Mouse (Mus musculus) T-helper 2 cell (primary cell): ENCODE results near the gene Fam241b.

Experiments used
- in situ Hi-C: fragments of 300-600 bp; cut with MboI, MseI; formaldehyde crosslinking; loops from one replicate; pipeline ENCODE4 v1.15.1; 2025; ENCODE audit warnings: high pct_unique_total_duplicates

Gene Fam241b

DNA sequence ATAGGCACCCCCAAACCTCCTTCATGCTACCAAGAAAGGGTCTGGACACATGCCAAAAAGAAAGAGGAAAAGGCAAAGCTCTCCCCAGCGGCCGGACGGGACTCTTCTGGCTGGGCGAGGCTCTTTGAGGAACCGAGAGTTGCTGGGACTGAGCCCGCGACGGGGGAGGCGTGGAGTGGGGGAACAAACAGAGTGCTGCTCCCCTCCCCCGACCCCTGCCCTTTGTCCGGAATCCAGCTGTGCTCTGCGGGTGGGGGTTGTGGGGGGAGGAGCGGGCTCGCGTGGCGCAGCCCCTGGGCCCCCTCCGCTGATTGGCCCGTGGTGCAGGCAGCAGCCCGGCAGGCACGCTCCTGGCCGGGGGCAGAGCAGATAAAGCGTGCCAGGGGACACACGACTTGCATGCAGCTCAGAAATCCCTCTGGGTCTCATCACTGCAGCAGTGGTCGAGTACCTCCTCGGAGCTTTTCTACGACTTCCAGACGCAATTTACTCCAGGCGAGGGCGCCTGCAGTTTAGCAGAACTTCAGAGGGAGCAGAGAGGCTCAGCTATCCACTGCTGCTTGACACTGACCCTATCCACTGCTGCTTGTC is 10.9 kb downstream of the Fam241b start, which contains the start of gene Neurog3:
Gene Neurog3 (plus strand): TSS at position 400 of the 591 bp plus-strand sequence.
- in situ Hi-C loops, result no loop called here

DNA sequence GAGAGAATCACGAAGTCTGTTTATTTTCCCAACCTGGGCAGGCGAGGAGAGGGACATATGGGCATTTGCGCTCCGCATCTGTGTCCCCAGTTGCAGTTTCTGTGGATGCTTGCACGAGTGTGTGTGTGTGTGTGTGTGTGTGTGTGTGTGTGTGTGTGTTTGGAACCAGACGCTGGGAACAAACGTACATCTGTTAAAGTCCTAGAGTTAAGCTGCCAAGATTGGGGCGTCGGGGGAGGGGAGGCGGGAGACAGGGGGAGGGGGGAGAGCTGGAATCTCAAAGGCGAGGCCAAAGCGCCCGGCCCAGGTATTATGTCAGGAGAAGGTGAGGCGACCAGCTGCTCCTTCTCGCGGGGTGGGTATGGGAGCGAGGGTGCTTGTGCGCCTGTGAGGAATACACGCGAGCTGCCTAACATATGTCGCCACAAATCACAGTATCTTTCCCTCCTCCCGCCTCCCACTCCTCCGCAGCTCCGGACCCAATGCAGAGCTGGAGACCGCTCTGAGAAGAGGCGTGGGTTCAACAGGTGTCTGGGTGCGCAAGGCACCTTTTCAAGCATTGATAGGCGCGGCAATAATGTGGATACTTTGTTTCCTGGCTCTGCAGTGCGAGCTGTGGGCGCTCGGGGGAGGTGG is 15.3 kb downstream of the Fam241b start:
- in situ Hi-C loops, result no loop called here

DNA sequence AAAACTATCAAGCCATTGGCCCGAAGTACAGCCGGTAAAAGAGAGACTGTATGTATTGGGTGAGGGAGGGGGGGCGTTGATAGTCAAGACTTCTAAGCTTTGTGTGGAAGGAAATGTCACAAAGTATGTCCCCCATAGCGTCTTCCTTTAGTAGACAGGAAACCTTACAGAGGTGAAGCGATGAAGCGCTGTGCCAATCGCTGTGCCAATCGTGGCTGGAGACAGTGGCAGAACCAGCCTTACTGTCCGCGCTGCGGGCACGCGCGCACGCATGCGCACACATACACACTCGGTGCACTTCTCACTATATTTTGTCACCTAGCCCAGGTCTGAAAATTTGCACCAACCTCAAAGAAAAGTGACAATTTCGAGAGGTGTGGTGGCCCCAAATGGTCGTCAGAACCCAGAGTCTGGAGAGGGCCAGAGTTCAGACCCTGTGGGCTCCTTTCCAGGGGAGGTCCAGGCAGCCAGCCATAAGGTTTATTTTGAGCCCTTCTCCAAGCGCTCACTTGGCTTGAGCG is 15.9 kb downstream of the Fam241b start:
- in situ Hi-C loops, result no loop called here

DNA sequence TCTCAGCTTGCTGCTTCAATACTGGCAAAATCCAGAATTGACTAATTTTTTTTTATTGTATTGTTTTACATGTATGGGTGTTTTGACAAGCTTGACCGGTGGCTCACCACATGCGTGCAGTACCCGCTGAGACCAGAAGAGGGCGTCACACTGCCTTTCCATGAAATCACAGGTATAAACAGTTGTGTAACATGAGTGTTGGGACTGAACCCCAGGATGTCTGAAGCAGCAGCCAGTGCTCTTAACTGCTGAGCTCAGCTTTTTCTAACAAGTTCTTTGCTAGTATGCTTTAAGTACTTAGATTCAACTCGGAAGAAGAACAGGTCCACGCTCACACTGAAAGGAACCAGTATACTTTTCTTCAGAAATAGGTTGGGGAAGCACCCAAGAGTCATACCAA is 16.6 kb downstream of the Fam241b start:
- in situ Hi-C loops, result no loop called here

DNA sequence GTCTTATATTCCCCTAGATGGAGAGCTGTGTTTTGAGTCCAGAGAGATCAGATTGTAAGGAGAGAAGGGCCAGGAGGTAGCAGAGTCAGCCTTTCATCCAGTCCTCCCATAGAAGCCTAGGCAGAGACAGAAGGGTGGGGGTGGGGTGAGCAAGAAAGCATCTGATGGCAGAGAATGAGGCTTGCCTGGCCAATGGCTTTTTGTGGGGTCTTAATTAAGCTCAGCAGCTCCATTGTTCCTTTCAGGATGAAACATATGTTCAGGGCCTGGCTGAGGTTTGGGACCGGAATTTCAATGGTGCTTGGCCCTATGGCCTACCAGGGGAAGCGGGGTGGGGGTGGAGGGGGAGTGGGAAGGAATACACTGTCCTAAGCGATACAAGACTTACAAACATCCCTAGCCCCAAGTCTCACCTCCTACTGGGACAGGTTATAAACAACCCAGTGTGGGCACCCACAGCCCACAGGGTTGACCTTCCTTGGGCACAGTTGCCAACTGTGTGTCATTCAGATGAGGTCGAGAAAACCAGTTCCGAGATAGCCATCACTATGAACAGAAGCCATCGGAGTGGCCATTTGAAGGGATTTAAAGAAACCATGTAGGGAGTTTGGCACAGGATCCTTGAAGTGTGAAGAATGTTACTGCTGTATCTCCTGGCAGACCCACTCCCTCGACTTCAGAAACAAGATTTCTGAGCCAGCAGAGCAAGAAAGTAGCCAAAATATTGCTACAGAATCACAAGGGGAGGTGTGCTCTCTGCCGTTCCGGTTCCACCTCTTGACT is 29.7 kb downstream of the Fam241b start:
- in situ Hi-C loops, result no loop called here

DNA sequence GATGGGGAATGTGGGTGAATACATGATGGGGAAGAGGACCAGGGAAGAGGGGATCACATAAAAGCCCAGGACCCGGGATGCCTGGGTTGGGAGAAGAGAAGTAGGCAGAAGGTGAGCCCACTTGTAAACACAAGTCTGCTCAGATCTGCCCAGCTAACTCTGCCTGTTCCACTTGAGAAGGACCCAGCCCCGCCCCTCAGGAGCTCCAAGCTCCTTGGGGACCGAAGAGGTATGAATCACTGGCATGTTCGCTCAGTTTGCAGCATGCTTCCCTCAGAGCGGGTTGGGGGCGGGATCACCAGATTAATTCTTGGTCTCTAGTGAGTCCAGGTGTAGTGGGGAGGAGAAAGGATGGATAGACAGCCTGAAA is 32.5 kb downstream of the Fam241b start:
- in situ Hi-C loops, result no loop called here

DNA sequence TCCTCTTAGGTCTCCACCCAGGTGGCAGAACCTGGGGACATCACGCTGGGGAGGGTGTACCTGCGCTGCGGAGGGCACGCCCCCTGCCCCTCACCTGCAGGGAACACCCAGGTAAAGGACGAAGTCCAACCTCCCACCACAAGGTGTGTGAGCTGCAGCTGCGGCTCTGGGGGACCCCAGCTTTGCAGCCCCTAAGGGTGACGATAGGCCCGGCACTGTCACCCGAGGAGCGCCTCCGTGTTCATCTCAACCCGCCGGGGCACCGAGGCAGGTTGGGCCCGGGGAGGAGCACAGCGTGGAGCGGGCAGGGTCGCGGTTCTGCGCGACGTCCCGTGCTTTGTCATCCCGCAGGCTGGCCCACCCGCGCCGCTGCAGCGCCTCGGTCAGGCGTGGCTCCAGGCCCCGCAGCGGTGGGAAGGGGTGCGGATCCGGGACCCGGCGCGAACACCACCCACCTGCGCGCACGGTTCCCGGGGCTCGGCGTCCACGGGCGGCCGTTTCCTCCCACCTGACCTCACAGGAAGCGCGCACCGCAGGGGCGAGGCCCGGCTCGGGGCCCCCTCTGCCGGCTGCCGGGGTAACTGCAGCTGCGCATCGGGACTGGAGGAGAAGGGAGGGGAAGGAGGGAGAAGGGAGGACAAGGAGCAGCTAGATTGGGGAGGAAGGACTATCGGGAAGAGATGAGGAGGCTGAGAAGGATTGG is 33.1 kb downstream of the Fam241b start:
- in situ Hi-C loops, result no loop called here

DNA sequence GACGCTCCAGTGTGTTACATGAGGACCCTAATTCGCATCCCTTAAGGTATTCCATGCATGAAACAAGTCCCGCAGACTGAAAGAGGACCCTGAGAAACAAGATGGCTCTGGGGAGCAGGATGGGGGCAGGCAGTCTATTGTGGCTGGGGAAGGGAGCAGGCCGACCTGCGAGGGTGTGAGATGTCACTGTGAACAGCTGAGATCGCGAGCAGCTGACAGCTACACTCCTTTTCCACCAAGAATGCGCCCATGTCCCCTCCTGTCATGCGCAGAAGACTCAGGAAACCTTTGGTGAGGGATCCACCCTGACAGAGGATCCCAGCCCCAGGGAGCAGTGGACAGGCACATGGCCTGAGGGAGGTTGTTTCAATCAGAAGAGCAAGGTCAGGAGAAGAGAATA is 36.7 kb downstream of the Fam241b start:
- in situ Hi-C loops, result loop anchor here (5.0 to 10.0 kb wide), 2 partner anchors 80 to 232 kb away; no protein-coding TSS in a partner anchor

DNA sequence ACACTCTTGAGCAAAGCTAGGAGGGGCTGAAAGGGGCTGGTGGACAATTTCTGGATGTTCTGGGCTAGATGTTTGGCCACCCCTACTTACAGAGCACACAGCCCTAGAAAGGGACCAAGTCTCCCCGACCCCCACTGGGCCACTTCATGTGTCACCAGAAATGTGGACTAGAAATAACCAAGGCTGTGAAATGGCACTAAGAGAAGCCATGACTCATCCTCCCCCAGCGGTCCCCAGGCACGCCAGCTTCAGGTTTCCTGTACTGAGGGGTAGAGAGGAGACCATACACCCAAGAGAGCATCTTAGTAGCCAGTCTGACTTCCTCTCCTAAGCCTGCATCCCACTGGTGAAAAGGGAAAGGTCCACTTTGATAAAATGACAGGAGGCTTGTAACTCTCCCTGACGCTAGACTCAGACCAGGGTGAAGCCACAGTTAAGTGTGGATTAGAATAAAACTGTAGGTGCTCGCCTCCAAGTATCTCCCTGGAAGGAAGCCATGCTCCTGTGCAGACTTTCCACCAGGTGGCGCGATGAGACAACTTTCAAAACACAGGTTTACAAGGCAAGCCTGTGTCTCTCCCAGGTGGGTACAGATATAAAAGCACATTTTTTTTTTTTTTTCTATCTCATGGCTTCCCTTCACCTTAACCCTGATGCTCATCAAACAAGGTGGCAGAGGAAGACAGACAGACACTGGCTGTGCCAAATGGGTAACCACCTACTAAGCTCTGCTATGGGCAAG is 38.7 kb downstream of the Fam241b start:
- in situ Hi-C loops, result loop anchor here (5.0 to 10.0 kb wide), 2 partner anchors 82 to 230 kb away; no protein-coding TSS in a partner anchor

DNA sequence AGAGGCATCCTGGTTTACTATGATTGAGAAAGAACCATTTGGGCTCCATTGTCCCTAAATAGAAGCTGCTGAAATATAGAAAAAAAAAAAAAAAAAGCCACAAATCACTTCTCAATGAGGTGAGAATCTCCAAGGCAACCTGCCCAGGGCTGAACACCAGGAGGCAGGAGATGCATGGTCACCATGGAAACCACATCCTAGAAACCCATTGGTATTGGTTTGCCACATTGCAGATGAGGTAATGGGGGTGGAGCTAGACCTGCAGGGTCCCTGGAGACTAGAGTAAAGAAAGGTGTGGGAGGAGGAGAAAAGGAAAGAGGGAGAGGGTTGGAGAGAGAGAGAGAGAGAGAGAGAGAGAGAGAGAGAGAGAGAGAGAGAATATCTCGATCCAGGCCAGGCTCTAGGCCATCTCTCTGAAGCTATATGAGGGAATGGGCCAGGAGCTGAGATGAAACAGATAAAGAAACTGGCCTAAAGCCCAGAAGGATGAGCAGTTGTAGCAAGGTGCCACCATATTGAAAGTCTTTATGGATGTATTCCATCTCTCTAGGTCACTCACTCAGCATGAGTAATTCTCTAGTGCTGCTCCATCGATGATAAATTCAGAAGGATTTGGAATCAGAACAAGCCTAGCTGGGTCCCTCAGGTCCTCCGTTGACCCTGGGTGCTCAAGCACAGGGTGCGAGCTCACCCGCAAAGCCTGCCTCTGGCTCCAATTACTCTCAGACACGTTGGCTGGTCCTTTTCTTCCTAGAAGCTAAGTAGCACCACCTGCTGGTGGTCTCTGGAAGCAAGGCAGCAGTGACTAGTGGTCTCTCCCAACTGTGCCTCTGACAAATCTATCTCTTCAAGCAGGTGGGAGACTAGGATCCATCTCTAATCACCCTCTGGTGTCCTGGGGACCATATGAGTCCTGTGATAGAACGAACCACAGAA is 41.9 kb downstream of the Fam241b start:
- in situ Hi-C loops, result loop anchor here (10.0 kb wide), 1 partner anchor 227 kb away; no protein-coding TSS in a partner anchor

DNA sequence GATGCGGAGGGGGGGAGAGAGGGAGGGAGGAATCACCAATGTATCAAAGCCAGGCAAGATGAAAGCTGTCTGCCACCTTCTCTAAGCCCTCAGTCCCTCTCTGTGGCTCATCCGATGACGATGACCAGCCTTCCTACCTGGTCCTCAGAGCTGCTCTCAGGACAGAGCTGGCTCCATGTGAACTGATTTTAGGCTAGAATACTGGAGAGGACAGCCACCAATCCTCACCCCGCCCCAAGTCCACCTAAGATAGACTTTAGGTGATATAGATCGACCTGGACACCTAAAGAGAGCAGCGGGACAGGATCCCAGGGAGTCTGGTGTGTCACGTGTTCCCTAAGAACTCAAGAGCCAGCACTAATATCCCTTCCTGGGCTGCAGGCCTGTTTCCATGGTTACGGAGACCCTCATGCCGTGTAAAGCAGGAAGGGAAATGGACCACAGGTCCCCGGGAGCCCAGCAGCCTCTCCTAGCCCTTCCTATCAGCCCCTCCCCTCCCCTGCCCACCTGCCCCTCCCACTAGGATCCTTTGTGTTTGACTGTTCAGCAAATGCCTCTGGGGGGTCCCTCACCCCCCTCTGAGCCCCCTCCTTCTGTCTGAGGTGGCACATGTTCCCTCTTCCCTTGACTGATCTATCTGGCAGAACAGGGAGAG is 43.8 kb downstream of the Fam241b start:
- in situ Hi-C loops, result loop anchor here (10.0 kb wide), 1 partner anchor 225 kb away; no protein-coding TSS in a partner anchor

DNA sequence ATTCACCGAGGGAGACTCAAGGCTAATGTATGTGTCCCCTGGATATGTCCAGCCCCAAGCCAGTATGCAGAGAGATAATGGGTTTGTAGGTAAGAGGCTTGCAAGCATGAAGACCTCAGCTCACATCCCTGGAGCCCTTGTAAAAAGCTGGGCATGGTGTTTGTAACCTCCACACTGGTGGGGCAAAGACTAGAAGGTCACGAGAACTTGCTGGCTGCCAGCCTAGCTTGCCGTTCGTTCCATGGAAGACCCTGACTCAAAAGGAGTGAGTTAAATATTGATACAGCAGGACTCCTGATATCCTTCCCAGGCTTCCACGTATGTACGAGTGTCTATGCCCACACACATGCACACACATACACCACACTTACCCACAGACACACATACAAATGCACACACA is 49.3 kb downstream of the Fam241b start:
- in situ Hi-C loops, result no loop called here

DNA sequence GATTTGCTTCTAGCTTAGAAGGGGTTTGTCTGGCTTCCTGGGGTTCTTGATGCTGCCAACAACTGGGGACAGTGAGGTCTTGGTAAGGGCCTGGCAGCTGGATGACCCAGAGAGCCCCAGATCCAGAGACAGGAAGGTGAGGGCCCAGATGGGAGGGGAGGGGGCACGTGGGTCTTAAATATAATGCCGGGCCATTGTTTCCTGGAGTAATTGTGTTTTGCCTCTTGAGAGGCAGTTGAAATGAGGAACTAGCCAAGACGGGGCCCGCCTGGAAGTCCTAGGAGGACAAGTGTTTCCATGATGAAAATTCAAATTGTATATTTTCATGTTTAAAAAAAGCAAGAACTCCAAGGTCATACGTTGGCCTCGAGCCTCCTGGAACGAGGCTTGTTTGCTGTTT is 49.8 kb downstream of the Fam241b start:
- in situ Hi-C loops, result no loop called here

DNA sequence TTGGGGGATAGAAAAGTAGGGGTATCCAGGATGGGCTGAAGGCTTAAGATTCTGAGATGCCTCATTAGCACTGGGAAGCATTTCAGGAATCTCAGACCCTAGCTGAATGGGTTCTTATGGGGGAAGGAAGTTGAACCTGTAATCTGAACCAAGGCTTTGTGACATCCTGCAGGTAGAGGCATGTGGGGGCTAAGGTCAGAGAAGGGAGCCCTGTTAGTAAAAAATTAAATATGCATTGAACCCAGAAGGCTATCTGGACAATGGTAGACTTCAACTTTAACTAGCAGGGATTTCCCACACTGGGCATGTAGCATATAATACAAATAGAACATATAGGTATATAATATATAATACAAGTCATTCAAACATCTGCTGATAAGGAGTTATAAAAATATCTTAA is 54.2 kb downstream of the Fam241b start:
- in situ Hi-C loops, result no loop called here

DNA sequence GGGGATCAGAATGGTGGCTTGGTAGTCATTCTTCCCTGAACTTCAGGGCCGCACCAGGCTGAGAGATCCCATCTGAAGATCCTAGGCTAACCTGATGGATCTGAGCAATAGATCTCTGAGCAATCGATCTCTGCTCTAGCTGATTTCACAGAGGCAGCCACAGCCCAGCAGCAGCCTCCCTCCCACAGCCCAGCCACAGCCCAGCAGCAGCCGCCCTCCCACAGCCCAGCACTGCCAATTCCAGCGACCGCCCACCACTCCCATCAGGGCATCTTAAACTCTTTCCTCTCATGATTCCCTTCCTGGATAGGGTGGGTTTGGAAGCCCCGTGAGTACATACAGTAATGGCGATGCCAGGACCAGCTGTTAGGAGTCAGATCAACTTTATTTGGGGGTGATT is 54.6 kb downstream of the Fam241b start:
- in situ Hi-C loops, result no loop called here

DNA sequence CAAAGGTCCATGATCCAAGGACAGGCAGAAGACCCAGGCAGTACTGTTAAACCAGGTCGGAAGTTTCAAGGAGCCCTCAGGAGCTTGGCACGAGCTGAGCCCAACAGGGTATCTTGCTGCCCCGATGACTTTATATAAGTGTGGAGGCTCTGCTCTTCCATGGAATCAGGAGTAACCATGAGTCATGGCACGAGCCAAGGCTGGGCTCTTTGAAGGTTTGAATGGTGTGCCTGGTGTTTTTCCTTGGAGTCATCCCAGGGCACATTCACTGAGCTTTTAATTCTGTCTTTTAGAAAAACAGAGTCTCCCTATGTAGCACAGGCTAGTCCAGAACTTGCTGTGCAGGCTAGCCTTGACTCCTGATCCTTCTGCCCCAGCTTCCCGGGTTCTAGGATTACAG is 55.3 kb downstream of the Fam241b start:
- in situ Hi-C loops, result no loop called here

DNA sequence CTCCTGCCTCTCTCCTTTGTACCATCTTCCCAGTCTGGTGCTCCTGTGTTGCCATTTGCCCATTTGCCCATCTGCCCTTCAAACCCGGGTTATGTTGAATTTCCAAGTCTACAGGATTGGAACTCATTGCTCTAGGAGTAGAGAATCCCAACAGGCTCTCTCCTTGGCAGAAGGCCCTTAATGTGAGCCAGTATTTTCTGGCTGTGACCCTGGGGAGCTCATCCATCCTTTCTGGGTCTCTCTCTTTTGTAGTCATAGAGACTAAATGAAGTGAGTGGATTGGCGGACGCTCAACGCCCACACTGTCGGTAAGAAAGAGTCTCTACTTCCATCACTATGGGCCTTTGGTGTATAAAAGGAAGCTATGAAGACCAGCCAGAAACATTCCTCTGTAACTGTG is 56.9 kb downstream of the Fam241b start:
- in situ Hi-C loops, result no loop called here

DNA sequence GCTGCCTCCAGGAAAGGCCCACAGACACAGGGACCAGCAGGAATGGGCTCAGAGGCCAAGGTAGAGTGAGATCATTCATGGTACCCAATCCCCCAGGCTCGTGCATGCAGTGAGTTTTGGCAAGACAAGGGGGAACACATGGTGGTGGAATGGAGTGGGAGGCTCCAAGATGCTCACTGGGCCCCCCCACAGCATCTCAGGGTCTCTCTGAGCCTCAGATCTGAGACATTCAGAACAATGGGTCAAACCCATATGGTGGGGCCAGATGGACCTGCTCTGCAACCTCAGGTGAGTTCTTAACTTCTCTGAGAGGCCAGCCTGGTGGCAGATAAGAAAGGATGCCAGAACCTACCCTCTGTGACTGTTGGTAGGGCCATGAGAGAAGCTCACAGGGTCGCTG is 57.7 kb downstream of the Fam241b start:
- in situ Hi-C loops, result no loop called here
